Mouse (Mus musculus) kidney, postnatal 36 days (tissue): ENCODE results near the gene Hoxd9.

Source experiments
- DNase-seq, 2 experiments: peaks; one replicate each; pipeline ENCODE4 v3.0.0; 2021 to 2022; ENCODE audit warnings: mixed read lengths in 2 of 2

Gene Hoxd9

GRCm38 (mm10) chr2:74698201-74699052, 900 bp downstream of the Hoxd9 start:
- peak in 1 of 2 experiments; percentile 61 for DNase-seq

DNA sequence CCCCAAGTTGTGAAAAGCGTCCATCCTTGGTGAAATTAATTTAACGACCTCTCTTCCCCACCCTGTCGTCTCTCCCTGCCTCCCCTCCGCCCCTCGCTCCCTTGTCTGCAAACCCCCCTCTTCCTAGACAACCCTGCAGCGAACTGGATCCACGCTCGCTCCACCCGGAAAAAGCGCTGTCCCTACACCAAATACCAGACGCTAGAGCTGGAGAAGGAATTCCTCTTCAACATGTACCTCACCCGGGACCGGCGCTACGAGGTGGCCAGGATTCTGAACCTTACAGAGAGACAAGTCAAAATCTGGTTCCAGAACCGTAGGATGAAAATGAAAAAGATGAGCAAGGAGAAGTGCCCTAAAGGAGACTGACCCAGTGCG, 1.5 kb downstream of the Hoxd9 start:
- DNase-seq = peak in 1 of 2 experiments; percentile 48

DNA sequence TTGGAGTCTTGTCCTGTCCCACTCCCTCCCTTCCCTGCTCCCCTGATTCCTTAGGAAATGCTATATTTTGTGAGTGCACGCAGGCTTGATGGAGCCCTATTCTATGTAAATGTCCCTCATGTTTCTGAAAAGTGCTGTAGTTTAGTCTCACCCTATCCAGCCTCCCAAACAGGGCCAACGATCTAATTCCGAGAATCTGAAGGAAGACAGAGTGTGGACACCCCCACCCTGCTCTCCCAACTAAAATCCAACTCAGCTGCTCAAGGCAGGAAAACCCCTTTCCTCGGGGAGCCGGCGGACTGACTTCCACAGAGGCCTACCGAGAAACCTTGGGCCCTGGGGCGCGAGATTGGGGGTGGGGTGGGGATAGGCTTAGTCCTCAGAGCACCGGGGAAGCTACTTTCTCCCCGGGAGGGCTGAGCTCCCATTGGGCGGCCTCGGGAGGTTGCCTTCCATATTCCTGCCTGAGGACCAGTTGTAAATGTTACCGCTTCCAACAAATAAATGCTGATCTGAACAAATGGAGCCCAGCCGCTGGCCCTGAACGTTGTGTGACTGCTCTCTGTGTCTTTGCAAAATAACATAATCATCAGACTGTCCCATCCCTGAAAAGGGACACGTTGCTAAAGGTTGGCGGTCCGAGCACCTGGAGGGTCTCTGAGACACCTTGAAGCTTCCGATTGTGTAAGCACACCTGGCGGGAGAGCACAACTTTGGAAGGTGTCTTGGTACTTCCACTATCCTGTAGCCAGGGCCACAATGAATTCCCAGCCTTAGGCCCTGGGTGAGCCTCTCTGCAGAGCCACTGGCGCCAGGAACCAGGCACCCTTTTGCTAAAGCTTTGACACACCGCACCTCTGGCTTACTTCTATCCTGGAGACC, 2.4 kb downstream of the Hoxd9 start:
- DNase-seq = peak in 1 of 2 experiments; percentile 56

- DNase-seq = peak in 1 of 2 experiments; percentile 67
Observed at GRCm38 (mm10) chr2:74700546-74701112, 3.1 kb downstream of the Hoxd9 start.

- DNase-seq = peak; percentile 83 to 93
Observed at GRCm38 (mm10) chr2:74701949-74702819, 4.7 kb downstream of the Hoxd9 start.

DNA sequence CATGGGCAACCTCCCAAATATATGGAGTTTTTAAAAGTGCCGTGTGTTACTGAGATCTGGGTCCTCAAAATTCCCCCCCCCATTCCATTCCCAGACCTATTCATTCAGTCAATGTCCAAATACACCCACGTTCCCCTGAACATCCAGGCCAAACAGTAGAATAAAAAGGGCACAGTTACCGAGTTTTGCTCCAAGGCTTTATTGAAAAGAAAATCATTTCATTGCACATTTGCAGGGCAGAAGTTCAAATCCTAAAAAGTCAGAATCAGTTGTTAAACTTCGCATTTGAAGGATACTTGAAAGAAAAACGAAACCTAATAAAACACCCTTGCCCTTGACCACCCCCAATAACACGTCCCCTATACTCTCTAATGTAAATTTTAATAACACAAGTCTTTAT, 5.3 kb downstream of the Hoxd9 start:
- DNase-seq = no peak

DNA sequence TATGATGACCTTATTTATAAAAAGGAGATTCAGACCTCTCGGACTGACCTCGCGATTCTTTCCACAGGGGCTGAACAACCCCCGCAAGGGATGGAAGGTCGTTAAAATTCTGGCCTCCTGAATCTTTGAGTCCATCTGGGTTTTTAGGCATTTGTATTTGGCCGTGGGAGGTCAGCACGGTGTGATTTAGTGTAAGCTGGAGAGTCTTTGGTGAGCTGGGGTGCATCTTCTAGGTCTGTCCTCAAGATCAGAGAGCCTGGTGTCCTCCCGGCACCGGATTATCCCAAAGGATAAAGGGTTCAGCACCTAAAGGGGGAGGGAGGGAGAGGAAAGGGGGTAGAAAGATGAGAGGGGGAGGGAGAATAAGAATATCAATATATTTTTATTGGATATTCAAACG, 5.8 kb downstream of the Hoxd9 start:
- no peak for DNase-seq

DNA sequence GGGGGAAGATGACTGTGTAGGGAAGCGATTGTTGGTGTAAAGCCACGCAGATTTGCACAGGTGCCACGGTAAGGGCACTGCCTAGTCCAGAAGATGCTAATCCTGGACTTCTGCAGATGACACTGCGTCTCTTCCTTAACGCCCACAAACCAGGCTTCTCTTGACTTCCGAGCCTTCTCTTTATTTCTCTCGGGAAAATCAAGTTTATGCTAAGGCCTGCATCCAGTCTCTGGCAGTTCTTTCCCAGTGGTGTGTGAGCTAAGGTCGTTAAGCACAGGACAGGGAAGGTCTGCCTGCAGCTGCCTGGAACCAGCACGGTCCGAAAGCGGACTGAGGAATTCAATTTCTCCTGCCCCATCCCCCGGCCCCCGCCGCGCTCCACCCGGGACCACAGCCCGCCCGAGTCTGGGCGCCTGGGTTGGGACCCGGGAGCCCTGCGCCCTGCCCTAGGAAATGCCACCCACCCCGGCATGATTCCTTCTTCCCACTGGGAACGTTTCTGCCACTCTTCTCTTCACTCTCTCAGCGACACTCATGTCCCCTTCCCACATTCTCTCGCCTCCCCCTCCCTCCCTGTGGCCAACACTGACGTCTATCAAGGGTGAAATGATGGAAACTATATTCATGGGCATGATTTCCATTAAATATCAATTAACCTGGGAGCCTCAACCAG, 6.3 kb downstream of the Hoxd9 start:
- DNase-seq = peak; percentile 81 to 82

GRCm38 (mm10) chr2:74704393-74704998, 7.0 kb downstream of the Hoxd9 start, which contains the start of gene Hoxd8:
Hoxd8 (plus strand) TSS chr2:74704615.
- DNase-seq = peak; percentile 86 to 91

GRCm38 (mm10) chr2:74704999-74705466, 7.5 kb downstream of the Hoxd9 start:
- DNase-seq = peak in 1 of 2 experiments; percentile 73

DNA sequence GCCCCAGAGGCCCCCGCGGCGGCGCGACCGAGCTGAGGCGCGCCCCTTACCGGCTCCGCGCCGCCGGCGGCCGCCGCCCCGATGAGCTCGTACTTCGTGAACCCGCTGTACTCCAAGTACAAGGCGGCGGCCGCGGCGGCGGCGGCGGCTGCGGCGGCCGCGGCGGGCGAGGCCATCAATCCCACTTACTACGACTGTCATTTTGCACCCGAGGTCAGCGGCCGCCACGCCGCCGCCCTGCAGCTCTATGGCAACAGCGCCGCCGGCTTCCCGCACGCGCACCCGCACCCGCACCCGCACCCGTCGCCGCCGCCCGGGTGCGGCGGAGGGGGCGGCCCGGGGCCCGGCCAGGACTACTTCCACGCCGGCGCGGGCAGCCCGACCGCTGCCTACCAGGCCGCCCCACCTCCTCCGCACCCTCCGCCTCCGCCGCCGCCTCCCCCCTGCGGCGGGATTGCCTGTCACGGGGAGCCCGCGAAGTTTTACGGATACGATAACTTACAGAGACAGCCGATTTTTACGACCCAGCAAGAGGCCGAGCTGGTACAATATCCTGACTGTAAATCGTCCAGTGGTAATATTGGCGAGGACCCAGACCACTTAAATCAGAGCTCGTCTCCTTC, 8.1 kb downstream of the Hoxd9 start:
- DNase-seq = peak in 1 of 2 experiments; percentile 81

DNA sequence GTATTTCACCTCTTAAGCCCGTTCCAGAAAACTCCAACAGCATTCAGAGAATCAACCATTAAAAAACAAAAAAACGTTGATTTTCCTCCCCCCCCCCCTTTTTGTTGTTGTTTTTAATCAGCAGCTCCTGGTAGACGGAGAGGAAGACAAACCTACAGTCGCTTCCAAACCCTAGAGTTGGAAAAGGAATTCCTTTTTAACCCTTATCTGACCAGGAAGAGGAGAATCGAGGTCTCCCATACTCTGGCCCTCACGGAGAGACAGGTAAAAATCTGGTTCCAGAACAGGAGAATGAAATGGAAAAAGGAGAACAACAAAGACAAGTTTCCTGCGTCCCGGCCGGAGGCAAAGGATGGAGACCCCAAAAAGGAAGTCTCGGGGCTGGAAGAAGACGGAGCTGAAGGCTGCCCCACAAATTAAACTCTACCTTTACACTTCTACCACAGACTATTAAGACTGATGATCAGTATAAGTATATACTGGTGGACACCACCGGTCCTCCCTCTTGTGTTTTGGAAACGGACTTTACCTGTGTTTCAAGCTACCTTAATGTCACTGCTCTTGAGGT, 8.9 kb downstream of the Hoxd9 start:
- no peak for DNase-seq

DNA sequence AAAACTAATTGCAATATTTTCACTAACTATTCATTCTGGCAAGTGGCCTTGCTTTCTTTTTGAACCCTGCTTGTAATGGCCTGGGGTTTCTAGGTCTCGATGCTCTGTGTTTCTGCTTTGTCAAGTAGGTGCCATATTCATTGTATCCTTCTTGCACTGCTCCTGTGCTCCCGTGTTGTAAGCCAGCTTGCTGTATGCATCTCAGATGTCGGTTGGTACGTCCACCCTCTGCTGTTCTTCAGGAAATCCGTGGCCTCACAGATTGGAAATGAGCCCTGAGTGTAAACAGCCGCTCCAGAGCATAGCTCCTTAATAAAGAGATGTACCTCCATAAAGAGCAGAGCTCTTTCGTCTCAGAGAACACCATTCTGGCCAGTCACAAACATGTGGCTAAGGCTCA, 10.1 kb downstream of the Hoxd9 start:
- DNase-seq = no peak

DNA sequence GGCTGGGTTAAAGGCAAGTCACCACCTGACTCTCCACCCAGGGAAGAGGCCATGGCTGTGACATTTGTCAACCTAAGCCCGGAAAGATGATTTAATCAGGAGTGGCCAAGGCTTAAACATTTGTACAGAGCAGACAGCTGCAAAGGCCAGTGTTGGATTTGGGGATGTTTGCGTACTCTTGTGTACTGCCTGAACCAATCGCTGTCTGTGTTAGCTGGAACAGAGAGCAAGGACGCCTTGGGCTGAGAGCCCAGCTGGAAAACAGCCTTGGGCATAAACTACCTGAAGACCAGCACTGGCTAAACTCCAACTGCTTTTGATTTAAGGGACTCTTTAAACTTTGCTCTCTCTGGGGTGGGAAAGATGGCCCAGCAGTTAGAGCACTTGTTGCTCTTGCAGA, 11.1 kb downstream of the Hoxd9 start:
- peak in 1 of 2 experiments; percentile 56 for DNase-seq

GRCm38 (mm10) chr2:74709465-74710419, 12.2 kb downstream of the Hoxd9 start:
- no peak for DNase-seq

GRCm38 (mm10) chr2:74710929-74711543, 13.5 kb downstream of the Hoxd9 start:
- peak in 1 of 2 experiments; percentile 56 for DNase-seq

DNA sequence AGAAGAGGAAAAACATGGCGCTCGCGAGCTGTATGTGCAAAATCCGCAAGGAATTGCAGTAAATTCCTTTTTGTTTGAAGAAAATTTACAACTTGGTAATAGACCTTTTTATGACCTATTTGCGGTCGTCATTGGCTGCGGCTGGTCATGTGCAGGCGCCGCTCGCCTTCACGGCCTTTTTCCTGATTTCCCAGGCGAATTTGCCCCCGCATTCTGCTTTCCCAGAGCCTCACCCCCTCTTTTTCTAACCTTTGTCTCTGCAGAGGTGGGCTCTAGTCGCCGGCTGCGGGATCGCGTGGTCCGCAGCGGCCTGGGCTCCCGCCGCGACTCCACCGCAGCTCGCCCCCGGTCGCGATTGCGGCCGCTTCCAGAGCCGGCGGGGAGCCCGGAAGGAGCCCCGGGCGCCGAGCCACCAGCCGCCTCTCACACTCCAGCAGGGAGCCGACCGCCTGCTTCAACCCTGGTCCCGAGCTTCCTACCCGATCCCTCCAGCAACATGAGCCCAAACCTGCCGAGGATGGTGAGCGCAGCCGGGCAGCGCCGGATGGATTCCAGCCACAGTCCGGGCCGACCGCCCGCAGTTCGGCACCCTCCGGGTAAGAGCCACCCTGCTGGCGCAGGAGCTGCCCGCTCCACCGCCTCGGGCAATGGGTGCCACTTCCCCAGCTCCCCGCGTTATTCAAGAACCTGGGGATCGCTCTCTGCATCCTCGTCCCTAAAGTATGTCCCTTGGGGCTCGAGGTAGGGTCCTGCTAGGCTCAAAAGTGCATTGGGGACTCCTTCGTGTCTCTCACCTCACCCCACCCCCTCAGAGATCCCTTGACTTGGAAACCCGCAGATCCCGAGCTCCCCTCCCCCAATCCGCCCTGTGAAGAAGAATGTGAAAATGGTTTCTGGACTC, 14.4 kb downstream of the Hoxd9 start, which contains the start of the genes Hoxd3 and Hoxd4:
TSS of gene Hoxd3 (plus strand) at position 207 of the 901 bp plus-strand sequence.
TSS of gene Hoxd4 (plus strand) at position 209 of the 901 bp plus-strand sequence.
- peak; percentile 76 to 82 for DNase-seq
